Mouse (Mus musculus) heart, adult 11 months (tissue): ENCODE measurements at regions not wholly inside any gene's neighbourhood (a gene's known extent, or its start where the extent isn't known, plus 50 kb on each side); places are given as distances from the start of the nearest gene placed in this dataset.

Experiments
- DNase-seq: peaks from one replicate; pipeline ENCODE4 v3.0.0; 2022

GRCm38 (mm10) chr13:11490766-11491165 is 616.0 kb downstream of the Ryr2 start:
- peak; percentile 46 for DNase-seq

- peak; percentile 91 for DNase-seq
Measured at GRCm38 (mm10) chr13:11483142-11483541, 623.6 kb downstream of the Ryr2 start.

- peak; percentile 91 for DNase-seq
Measured at GRCm38 (mm10) chr13:11482701-11483100, 624.0 kb downstream of the Ryr2 start.

DNA sequence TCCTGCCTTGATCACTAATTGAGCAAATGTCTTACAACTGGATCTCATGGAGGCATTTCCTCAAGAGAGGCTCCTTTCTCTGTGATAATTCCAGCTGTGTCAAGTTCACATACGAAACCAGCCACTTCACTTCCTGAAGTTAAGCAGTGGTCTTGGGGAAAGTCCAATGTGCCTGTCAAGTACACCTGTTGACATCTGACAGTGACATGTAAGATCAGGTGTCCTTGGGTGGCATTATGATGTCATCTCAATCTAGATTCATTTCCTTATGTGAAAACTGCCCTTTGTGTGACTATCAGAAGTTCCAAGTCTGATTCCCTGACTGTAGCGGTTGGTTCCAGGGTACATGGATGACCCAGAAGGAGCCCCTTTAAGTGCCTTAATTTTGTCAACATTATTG is 646.5 kb downstream of the Ryr2 start:
- DNase-seq = no peak

DNA sequence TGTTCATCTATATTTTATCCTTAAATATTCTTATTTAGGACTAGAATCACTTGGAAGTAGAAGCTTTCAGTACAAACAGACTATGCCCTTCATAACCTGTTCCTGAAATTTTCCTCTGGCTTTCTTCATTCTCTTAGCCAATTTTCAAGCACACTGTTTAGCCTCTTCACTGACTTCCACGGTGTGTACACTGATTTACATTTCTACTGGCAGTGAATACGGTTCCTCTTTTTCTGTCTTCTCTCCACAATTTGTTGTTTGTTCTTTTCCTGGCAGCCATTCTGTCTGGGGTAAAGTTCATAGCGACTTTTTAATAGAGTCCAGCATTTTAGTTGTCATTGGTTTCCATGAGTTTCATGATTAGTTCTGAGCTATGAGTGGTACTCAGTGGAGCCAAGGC is 651.6 kb downstream of the Ryr2 start:
- no peak for DNase-seq

- no peak for DNase-seq
Measured at GRCm38 (mm10) chr13:11452448-11452847, 654.3 kb downstream of the Ryr2 start.

- DNase-seq = peak; percentile 88
Measured at GRCm38 (mm10) chr13:11432465-11433339, 674.0 kb downstream of the Ryr2 start.

GRCm38 (mm10) chr13:11426820-11427219 is 679.9 kb downstream of the Ryr2 start:
- no peak for DNase-seq

DNA sequence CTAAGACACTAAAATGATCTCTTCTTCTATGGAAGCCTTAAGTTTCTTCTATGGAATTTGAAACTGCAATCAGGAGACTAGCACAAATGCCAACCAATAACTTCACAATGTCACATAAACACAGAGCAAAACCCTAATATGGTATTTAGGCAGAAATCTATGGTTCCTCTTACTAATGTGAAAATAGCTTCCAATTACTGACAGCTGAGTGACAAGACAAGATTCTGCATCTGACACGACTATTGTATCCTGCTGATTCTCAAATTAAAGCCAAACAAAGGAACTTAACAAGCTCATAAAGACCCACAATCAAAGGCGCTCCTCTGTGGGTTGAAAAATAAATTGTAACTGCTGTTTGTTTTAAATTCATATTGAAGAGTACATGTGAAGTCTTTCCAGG is 714.7 kb downstream of the Ryr2 start:
- no peak for DNase-seq

DNA sequence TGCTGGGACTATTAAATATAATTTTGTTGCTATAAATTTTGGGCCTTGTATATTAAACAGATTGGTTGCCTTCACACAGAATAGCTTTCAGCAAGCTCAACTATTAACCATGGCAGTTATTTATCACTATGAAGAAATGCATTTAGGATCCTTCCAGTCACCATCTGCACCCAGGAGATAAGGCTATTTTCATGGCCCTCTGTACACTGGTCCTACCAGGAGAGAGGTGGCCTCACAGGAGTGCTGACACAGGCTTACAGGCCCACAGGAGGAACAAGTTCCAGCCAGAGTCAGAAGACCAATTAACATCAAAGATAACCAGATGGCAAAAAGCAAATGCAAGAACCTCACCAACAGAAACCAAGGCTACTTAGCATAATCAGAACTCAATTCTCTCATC is 731.3 kb downstream of the Ryr2 start:
- DNase-seq = no peak

DNA sequence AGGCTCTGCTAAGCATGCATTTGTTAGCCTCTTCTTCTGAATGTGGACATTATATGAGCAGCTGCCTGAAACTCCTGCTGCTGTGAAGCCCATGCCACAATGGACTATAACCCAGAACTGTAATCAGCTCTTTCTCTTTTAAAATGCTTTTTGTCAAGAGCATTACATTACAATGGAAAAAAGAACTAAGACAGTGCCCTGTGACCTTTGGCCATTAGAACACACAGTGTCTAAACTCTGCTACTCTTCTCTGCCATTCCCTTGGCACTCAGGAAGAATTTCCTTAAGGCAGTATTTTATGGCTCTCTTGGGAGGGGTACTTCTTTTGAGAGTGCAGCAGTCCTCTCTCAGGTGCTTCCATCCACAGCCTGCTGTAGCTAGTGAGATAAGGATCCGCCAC is 737.3 kb downstream of the Ryr2 start:
- DNase-seq = no peak

- no peak for DNase-seq
Measured at GRCm38 (mm10) chr13:11362872-11363271, 743.9 kb downstream of the Ryr2 start.

DNA sequence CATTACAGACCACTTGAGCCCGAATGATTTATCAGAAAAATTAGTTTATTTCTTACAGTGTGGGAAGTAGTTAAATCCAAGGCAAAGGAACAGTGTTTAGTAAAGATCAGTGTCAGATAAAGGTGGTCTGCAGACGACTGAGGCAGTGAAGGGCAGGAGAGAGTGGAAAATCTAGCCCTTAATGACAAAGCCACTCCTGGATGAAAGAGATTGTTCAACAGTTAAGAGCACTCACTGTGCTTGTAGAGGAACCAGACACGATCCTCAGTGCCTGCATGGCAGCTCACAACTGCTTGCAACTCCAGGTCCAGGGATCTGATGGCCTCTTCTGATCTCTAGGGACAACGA is 758.3 kb downstream of the Ryr2 start:
- no peak for DNase-seq

- no peak for DNase-seq
Measured at GRCm38 (mm10) chr13:11347787-11348501, 758.8 kb downstream of the Ryr2 start.

DNA sequence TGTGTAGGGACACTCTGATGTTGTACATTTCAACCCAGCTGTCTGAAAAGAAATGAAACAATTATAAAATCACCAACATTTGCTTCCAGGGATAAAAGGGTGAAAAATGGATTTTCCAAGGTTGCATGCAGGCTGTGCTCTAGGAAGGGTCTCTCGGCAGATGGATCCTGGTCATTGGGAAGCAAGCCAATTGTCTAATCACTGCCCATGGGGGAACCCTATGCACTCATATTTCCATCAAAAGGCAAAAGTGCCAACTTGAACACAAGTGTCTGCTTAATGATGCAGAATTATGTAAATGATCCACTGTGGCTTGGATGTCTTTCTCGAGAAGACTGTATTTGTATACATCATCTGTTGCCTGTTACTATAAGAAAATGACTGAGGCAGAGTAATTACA is 762.2 kb downstream of the Ryr2 start:
- no peak for DNase-seq

GRCm38 (mm10) chr13:11338297-11338616 is 768.5 kb downstream of the Ryr2 start:
- DNase-seq = peak; percentile 89

DNA sequence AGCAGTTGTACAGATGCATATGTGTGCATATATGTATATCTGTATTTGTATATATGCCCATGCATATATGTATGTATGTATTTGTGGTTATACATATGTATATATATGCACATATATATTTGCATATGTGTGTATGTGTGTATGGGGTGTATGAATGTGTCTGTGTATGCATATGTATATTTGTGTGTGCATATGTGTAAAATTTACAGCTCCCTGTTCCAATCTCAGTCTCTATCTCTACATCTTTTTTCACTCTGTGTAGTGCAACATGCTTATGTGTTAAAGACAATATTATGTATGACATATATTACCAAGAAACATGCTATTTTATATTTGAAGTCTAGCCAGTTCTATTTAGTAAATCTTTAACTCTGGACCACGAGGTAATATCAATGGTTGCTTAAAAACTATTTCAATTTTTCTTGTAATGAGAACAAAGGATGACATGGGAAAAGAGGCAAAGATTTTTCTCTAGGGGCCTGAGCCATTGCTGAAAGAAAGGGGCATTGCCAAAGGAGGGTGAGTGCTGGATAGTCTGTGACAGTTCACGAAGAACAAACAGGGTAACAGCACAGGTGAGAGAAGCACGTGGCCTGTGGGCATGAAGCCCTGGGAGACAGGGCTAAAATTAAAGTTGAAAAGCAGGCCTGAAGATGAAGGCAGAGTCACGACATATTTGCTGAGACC is 769.0 kb downstream of the Ryr2 start:
- no peak for DNase-seq

- peak; percentile 72 for DNase-seq
Measured at GRCm38 (mm10) chr13:11336958-11337357, 769.8 kb downstream of the Ryr2 start.

DNA sequence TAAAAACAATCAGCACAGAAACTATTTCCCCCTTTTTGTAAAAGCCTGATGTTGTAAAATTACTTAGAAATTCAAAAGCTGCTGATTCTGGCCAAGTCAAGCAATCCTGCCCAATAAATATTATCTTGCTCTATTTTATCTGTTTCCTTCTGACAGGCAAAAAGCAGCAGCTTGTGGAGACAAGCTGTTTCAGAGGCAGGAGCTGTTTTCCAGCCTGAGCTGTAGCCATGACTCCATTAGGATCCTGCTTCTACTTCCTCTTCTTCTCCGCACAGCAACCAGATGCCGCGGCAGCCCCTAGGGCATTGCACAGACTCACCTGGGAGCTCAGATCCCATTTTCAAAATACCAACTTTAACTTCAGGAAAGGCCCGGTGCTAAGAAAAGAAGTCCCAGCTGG is 774.8 kb downstream of the Ryr2 start:
- DNase-seq = peak; percentile 88

GRCm38 (mm10) chr13:11308716-11309115 is 798.0 kb downstream of the Ryr2 start:
- DNase-seq = no peak

GRCm38 (mm10) chr13:11295493-11295892 is 811.3 kb downstream of the Ryr2 start:
- no peak for DNase-seq

- no peak for DNase-seq
Measured at GRCm38 (mm10) chr13:11294689-11295088, 812.1 kb downstream of the Ryr2 start.

DNA sequence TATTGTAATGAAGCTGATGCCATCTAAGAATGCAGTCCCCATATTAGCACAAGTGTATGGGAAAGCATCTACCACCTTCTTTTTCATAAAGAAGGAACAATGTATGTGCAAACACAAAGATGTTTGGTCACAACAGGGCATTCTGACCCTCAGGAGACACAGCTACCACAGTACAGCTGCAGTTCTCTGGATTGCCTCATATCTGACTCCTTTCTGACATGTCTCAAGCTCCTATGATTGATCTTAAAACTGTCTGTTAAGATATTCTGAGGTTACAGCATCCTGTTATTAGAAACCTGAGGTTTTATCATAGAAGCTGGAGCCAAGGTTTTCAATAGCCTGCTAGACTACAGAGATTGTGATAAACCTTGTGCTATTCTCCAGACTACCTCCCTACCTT is 813.0 kb downstream of the Ryr2 start:
- DNase-seq = no peak

DNA sequence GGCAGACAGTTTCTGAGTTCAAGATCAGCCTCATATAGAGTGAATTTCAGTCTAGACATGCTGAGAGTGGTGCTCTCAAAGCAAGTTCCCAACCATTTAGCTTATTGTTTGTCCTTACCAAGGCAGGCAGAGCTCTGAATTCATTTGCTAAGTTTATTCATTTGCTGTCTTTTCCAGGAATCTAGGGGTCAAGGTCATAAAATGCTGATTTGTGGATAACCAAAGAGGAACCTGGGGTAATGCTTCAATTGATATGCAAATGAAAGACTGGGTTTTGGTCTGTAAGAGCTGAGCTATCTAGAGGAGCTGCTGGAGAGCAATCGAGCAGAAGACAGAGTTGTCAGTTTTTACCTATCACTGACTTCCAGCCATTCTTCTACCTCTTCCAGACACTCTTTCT is 832.8 kb downstream of the Ryr2 start:
- no peak for DNase-seq
